Mouse (Mus musculus) hindbrain, embryonic 12.5 days (tissue): Measurements from ENCODE around the gene Ttll5. TPM values are rescaled to one million over a fixed set of nuclear protein-coding genes. Genes with fewer than 3 reads are reported as not detected.
A peak's percentile ranks its signal among the peaks of the same experiment; 100 is the strongest.

ENCODE experiments used
- ATAC-seq: fragments of 200-750 bp; cut with Nextera tagmentation; 2 replicates; pipeline ENCODE4 v1.8.0; 2017; ENCODE audit warnings: moderate TSS enrichment; ENCODE audit not compliant: low FRiP score
- H3K27ac ChIP-seq: fragments of 300-500 bp; sonication (generic); 2 replicates; pipeline ENCODE4 v1.5.1; 2016; ENCODE audit warnings: mild to moderate bottlenecking
- H3K27me3 ChIP-seq: fragments of 300-500 bp; sonication (generic); 2 replicates; pipeline ENCODE4 v1.6.1; 2016; ENCODE audit warnings: mild to moderate bottlenecking
- H3K36me3 ChIP-seq: fragments of 300-500 bp; sonication (generic); 2 replicates; pipeline ENCODE4 v1.6.1; 2016; ENCODE audit warnings: mild to moderate bottlenecking
- H3K4me1 ChIP-seq: fragments of 300-500 bp; sonication (generic); 2 replicates; pipeline ENCODE4 v1.6.1; 2016
- H3K4me2 ChIP-seq: fragments of 300-500 bp; sonication (generic); replicated peaks from 2 replicates; pipeline ENCODE4 v1.6.1; 2016; ENCODE audit warnings: mild to moderate bottlenecking
- H3K4me3 ChIP-seq: fragments of 300-500 bp; sonication (generic); 2 replicates; pipeline ENCODE4 v1.5.1; 2016; ENCODE audit warnings: mild to moderate bottlenecking
- H3K9ac ChIP-seq: fragments of 300-500 bp; sonication (generic); 2 replicates; pipeline ENCODE4 v1.6.1; 2016; ENCODE audit warnings: mild to moderate bottlenecking, moderate library complexity
- H3K9me3 ChIP-seq: fragments of 300-500 bp; sonication (generic); replicated peaks from 2 replicates; pipeline ENCODE4 v1.6.1; 2016; ENCODE audit warnings: mild to moderate bottlenecking
- WGBS: fragments of 180-500 bp; shearing (Covaris S2); methylation state at CpG from one replicate; pipeline ENCODE4 v1.1.7; 2016; 5-methylcytosine and 5-hydroxymethylcytosine counted together
- polyA plus RNA-seq: library from polyadenylated mRNA; unstranded; fragments of >200 nt; fragmentation: Nextera tagmentation; extraction: Ambion mirVana; gene quantifications from 2 replicates; pipeline ENCODE4 v1.2.1, GENCODE M21; 2016

The Ttll5 gene
- polyA plus RNA-seq, 1 experiment from 2014 or later: 15.9 TPM

DNA sequence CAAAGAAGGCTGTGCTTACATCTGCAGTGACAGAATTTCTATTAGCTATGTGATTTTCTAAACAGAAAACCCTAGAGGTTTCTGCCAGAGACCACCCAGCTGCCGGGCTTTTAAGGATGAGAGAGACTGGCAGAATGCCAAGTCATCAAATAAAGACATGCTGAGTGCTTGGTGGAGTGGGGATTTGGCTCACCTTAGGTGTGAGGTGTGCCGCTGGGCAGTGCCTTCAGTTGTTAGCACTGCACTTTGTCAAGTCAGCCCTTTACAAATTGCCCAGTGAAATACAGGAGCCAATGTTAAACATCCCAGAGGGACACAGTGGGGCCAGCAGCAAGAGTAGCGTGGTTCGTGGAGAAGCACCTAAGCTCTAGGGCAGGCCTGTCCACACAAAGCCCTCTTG lies 65.6 kb downstream of the Ttll5 start:
- Histone ChIP-seq H3K9ac (no peak overlapping the region), H3K27me3 (no peaks in the 10 kb centered on the region), H3K4me2 (no peak overlapping the region), H3K36me3 (peaks cover 26% of the 10 kb centered on the region; the same call in 1 of the 2 replicates), H3K4me3 (no peak overlapping the region), H3K9me3 (no peaks in the 10 kb centered on the region), H3K27ac (no peak overlapping the region), H3K4me1 (no peaks in the 10 kb centered on the region; the same call in 1 of the 2 replicates)
- ATAC-seq: no peak
- WGBS: 65% methylated on average over 4 of the region's 4 CpGs

DNA sequence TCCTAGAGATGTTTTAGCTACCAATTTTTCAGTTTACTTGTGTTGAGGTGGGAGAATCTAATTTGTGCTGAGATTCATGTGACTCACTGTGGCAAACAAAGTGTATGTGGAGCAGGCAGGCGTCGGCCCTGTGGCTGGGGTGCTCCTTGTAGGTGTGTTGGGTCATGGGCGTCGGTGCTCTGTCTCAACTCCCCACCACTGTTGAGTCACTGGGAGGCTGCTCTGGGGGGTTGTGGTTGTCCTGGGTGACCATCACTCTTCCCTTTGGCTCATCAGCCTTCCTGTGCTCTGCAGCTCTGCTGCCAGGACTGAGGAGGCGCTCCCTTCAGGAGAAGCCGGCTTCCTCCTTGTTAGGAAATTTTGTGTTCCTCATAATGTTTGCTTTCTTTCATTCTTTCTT lies 79.5 kb downstream of the Ttll5 start:
- Histone ChIP-seq H3K9me3 (no peaks in the 10 kb centered on the region), H3K4me2 (no peak overlapping the region), H3K27ac (no peak overlapping the region), H3K27me3 (no peaks in the 10 kb centered on the region), H3K4me1 (no peaks in the 10 kb centered on the region), H3K9ac (no peak overlapping the region), H3K4me3 (no peak overlapping the region), H3K36me3 (no peaks in the 10 kb centered on the region; the same call in 1 of the 2 replicates)
- no peak for ATAC-seq
- 90% methylated on average over 6 of the region's 6 CpGs for WGBS

DNA sequence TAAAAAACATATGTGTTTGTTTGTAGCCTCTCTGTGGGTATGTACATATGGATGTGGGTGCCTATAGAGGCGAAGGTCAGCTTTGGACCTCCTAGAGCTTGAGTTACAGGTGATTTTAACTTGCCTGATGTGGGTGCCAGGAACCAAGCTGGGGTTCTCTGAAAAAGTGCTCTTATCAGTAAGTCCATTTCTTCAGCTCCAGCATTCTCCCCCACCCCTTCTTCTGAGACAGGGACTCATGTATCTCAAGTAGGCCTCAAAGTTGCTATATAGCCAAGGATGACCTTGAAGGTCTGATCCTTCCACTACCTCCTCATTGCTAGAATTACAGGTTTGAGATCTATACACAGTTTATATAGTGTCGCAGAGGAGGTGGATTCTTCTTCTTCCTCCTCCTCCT lies 81.2 kb downstream of the Ttll5 start:
- WGBS: 96% methylated on average over 2 of the region's 2 CpGs
- no peak for ATAC-seq
- H3K27ac ChIP-seq: no peak overlapping the region
- H3K4me3 ChIP-seq: no peak overlapping the region
- H3K9me3 ChIP-seq: no peaks in the 10 kb centered on the region
- H3K4me1 ChIP-seq: no peaks in the 10 kb centered on the region
- H3K4me2 ChIP-seq: no peak overlapping the region
- no peaks in the 10 kb centered on the region; the same call in 1 of the 2 replicates for H3K36me3 ChIP-seq
- H3K27me3 ChIP-seq: no peaks in the 10 kb centered on the region
- no peak overlapping the region for H3K9ac ChIP-seq

DNA sequence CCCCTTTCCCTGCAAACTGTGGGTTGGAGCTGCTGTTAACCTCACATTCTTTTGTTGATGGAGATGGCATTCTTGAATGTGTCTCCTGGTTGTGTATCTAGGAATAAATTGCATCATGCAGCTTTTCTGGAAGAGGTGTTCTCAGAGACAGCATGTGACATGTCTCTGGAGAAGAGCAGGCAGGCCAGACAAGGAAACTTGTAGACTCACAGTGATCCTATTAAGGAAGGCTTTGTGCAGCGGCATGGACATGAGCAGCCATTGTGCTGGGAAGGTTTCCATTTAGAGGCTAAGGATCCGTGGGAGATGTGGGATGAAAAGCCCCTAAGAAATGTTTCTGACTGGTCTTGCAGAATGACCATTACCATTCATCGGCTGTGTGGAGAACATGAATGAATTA lies 83.4 kb downstream of the Ttll5 start:
- Histone ChIP-seq H3K9ac (no peak overlapping the region), H3K4me2 (no peak overlapping the region), H3K36me3 (no peaks in the 10 kb centered on the region; the same call in 1 of the 2 replicates), H3K27ac (no peak overlapping the region), H3K4me1 (no peaks in the 10 kb centered on the region), H3K27me3 (no peaks in the 10 kb centered on the region), H3K9me3 (no peaks in the 10 kb centered on the region), H3K4me3 (no peak overlapping the region)
- ATAC-seq: no peak
- WGBS: 58% methylated on average over 3 of the region's 3 CpGs

- Histone ChIP-seq H3K4me2 (no peak overlapping the region), H3K27me3 (no peaks in the 10 kb centered on the region), H3K4me1 (no peaks in the 10 kb centered on the region), H3K4me3 (no peak overlapping the region), H3K9ac (no peak overlapping the region), H3K27ac (no peak overlapping the region), H3K9me3 (no peaks in the 10 kb centered on the region), H3K36me3 (no peaks in the 10 kb centered on the region; the same call in 1 of the 2 replicates)
- no peak for ATAC-seq
- 82% methylated on average over 6 of the region's 6 CpGs for WGBS
These were observed 86.4 kb downstream of the Ttll5 start for GRCm38 (mm10) chr12:85910811-85911210.

DNA sequence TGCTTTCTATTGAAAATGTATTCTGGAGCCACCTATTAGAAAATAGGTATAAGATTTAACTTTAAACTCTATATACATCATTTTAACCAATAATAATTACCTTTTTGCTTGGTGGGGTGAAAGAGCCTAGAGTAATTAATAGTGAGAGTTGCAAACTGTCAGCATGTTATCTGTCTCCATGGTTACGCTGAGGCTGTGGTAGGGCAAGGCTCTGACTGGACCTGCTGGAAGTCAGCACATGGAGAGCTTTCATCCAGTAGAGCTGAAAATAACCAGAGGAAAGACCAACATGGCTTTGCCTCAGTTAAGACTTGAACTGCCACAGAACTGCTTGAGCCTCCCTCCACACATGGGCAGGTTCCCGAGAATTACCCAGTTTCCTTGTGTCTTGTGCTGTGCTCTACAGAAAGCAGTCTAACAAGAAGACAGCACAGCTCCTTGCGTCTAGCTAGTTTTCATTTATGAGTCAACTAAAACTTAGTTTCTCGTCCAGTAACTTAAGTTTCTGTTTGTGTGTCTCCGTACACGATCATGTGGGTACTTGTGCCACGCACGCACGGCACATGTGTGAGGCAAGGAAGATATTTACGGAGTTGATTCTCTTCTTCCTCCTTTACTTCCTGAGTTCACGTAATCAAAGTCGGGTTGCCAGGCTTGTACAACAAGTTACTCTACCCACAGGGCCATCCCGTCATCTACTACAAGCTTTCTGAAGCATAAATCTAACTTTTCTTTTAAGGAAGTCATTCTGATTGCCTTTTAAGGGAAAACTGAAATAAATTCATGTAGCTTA lies 88.4 kb downstream of the Ttll5 start:
- Histone ChIP-seq H3K27me3 (no peaks in the 10 kb centered on the region), H3K9ac (no peak overlapping the region), H3K4me1 (no peaks in the 10 kb centered on the region), H3K36me3 (peaks cover 3% of the 10 kb centered on the region; the same call in 1 of the 2 replicates), H3K27ac (no peak overlapping the region), H3K4me2 (no peak overlapping the region), H3K4me3 (no peak overlapping the region), H3K9me3 (no peaks in the 10 kb centered on the region)
- ATAC-seq: no peak
- 94% methylated on average over 13 of the region's 13 CpGs for WGBS

- no peaks in the 10 kb centered on the region for H3K9me3 ChIP-seq
- peaks cover 14% of the 10 kb centered on the region; the same call in 1 of the 2 replicates for H3K36me3 ChIP-seq
- no peak overlapping the region for H3K9ac ChIP-seq
- no peaks in the 10 kb centered on the region for H3K4me1 ChIP-seq
- no peak overlapping the region for H3K4me3 ChIP-seq
- no peak overlapping the region for H3K27ac ChIP-seq
- no peaks in the 10 kb centered on the region for H3K27me3 ChIP-seq
- no peak for ATAC-seq
- WGBS: 66% methylated on average over 4 of the region's 4 CpGs
- H3K4me2 ChIP-seq: no peak overlapping the region
These were observed 102.4 kb downstream of the Ttll5 start for GRCm38 (mm10) chr12:85926897-85927296.

- H3K36me3 ChIP-seq: peaks cover 17% of the 10 kb centered on the region
- H3K27me3 ChIP-seq: no peaks in the 10 kb centered on the region
- no peak overlapping the region for H3K4me3 ChIP-seq
- H3K4me2 ChIP-seq: no peak overlapping the region
- H3K27ac ChIP-seq: no peak overlapping the region
- H3K9ac ChIP-seq: no peak overlapping the region
- H3K9me3 ChIP-seq: no peaks in the 10 kb centered on the region
- ATAC-seq: no peak
- 92% methylated on average over 10 of the region's 10 CpGs for WGBS
- H3K4me1 ChIP-seq: no peaks in the 10 kb centered on the region
These were observed 104.1 kb downstream of the Ttll5 start for GRCm38 (mm10) chr12:85928513-85928912.

- H3K4me3 ChIP-seq: no peak overlapping the region
- H3K27ac ChIP-seq: peak overlapping the region; percentile 3; the same call in 1 of the 2 replicates
- H3K9ac ChIP-seq: no peak overlapping the region
- peaks cover 22% of the 10 kb centered on the region for H3K36me3 ChIP-seq
- no peak for ATAC-seq
- WGBS: 68% methylated on average over 4 of the region's 4 CpGs
- no peaks in the 10 kb centered on the region for H3K9me3 ChIP-seq
- H3K27me3 ChIP-seq: no peaks in the 10 kb centered on the region
- H3K4me2 ChIP-seq: no peak overlapping the region
- no peaks in the 10 kb centered on the region for H3K4me1 ChIP-seq
These were observed 105.3 kb downstream of the Ttll5 start for GRCm38 (mm10) chr12:85929711-85930110.

DNA sequence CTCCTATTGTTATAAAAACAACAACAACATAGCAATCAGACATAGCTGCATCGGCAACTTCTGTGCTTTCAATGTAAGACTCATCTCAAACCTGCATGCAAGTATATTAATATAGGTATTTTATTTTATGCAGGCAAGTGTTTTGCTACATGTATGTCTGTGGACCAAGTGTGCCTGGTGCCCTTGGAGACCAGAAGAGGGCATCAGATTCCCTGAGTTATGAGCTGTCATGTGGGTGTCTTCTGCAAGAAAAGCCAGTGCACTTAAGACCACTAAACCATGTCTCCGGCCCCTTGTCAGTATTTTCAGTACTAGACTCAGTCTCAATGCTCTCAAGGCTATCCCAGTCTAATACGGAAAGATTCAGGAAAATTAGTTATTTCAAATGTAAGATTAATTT lies 106.3 kb downstream of the Ttll5 start:
- Histone ChIP-seq H3K27ac (no peak overlapping the region), H3K4me3 (no peak overlapping the region), H3K27me3 (no peaks in the 10 kb centered on the region), H3K36me3 (peaks cover 21% of the 10 kb centered on the region), H3K4me1 (no peaks in the 10 kb centered on the region), H3K4me2 (no peak overlapping the region), H3K9ac (no peak overlapping the region), H3K9me3 (no peaks in the 10 kb centered on the region)
- 91% methylated on average over 3 of the region's 3 CpGs for WGBS
- no peak for ATAC-seq

- Histone ChIP-seq H3K4me1 (no peaks in the 10 kb centered on the region), H3K36me3 (peaks cover 15% of the 10 kb centered on the region), H3K9me3 (no peaks in the 10 kb centered on the region), H3K27ac (no peak overlapping the region), H3K4me3 (no peak overlapping the region), H3K27me3 (no peaks in the 10 kb centered on the region), H3K4me2 (no peak overlapping the region), H3K9ac (no peak overlapping the region)
- ATAC-seq: no peak
- WGBS: 83% methylated on average over 10 of the region's 10 CpGs
These were observed 108.8 kb downstream of the Ttll5 start for GRCm38 (mm10) chr12:85933241-85933640.

DNA sequence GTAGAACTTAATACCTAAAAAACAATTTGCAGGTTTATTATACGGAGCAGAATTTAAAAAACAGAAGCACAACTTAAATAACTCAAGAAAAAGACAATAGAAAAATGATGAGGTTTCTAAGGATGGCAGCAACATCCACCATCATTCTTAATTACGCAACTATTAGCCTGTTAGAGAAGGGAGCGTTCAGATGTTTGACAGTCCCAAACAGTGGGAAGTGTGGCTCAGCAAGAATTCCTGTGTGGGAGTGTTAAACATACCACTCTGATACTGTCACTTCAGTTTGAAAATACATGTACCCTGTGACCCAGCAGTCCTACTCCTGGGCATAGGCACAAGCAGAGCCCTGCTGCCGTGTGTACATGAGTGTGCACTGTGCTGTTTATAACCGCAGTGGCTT lies 112.9 kb downstream of the Ttll5 start:
- ATAC-seq: no peak
- Histone ChIP-seq H3K9me3 (no peaks in the 10 kb centered on the region), H3K27ac (no peak overlapping the region), H3K4me3 (no peak overlapping the region), H3K4me2 (no peak overlapping the region), H3K27me3 (no peaks in the 10 kb centered on the region), H3K4me1 (no peaks in the 10 kb centered on the region), H3K9ac (no peak overlapping the region), H3K36me3 (peaks cover 9% of the 10 kb centered on the region)
- WGBS: 95% methylated on average over 5 of the region's 5 CpGs

DNA sequence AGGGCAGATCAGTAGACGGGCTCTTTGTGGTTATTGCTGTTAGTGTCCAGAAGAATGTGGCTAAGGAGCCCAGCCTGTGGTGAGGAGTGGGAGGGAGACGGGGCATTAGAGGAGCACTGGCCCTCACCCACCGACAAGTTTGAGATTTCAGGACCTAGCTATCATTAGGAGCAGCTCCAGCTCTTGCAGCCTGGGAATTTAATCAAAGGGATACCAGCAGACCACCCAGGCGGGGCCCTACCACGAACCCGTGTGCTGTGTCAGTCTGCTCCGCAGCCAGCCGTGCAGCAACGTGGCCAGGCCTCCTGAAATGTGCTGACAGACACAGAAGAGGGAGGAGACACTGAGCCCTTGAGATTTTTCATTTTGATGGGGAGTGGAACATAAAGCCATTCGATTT lies 119.0 kb downstream of the Ttll5 start:
- no peak overlapping the region for H3K27ac ChIP-seq
- WGBS: 50% methylated on average over 10 of the region's 10 CpGs
- no peak overlapping the region for H3K9ac ChIP-seq
- no peak overlapping the region for H3K4me2 ChIP-seq
- no peaks in the 10 kb centered on the region for H3K9me3 ChIP-seq
- no peak overlapping the region for H3K4me3 ChIP-seq
- no peaks in the 10 kb centered on the region for H3K4me1 ChIP-seq
- H3K27me3 ChIP-seq: no peaks in the 10 kb centered on the region
- no peaks in the 10 kb centered on the region for H3K36me3 ChIP-seq
- no peak for ATAC-seq
